In the genomic region with DNA sequence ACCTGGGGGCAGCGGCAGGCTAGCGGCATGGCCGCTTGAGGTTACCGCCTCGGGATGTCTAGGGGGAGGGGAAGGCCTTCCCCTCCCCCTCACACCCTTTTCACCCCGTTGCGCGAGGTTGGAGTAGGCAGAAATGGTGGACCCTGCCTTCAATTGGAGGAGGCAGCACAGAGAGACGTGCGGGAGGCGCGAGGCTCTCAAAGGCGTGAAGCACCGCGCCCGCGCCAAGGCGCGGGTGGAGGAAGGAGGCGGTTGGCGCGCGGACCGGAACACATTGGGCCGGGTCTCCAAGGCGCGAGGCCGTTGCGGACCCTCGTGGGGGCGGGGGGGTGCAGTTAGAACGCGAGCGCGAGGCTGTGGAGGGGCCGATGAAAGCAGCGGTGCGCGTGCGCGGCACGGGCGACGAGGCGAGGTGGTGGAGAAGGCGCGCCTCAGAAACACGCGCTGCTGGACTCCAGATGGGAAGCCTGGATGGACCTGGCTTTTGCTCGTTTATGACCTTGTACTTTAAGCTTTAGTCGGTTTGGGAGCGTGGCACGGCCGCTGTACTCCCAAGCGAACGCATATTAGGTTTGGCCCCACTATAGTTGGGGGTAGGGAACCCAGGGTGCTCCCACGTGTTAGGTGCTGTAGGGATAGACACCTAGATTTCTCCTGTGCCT, we compare ENCODE assay signal across 8 mouse cellular contexts. TPM values are rescaled to one million over a fixed set of nuclear protein-coding genes. Genes with fewer than 3 reads are reported as not detected.
A peak's percentile ranks its signal among the peaks of the same experiment; 100 is the strongest.
DNase-seq lines count a peak whose midpoint lies in the region; ATAC-seq and TF ChIP-seq lines count a peak whose summit lies in the region.

No protein-coding gene starts in this region.

- no peak for TF ChIP-seq CTCF in MEL (IDR thresholded peaks at IDR 0.05 in 2 of 3, conservative IDR thresholded peaks at IDR 0.05 in 1 of 3; ENCODE audit: control insufficient read depth in 1 of 3, insufficient read depth in 1 of 3, low read depth in 2 of 3, low read length in 3 of 3, poor library complexity in 1 of 3, severe bottlenecking in 1 of 3)

- ATAC-seq in forebrain, embryonic 14.5 days, result peak; percentile 45
- ATAC-seq in lung, embryonic 15.5 days (ENCODE audit: borderline replicate concordance, extremely low read depth, low FRiP score, low TSS enrichment), result peak; percentile 47

- TF ChIP-seq RAD21 in MEL (IDR thresholded peaks at IDR 0.05; ENCODE audit: low read depth, low read length), result no peak

- H3K79me2 ChIP-seq in MEL (ENCODE audit: control insufficient read depth, insufficient read depth, low read length, poor library complexity), result peaks cover 56% of the 10 kb centered on the region

- peak overlapping the region; percentile 90 to 92 for H3K4me3 ChIP-seq in MEL (ENCODE audit: control insufficient read depth in 1 of 2, insufficient read depth in 1 of 2, low read depth in 2 of 2, low read length in 2 of 2)
- peak overlapping the region; percentile 95 for H3K4me3 ChIP-seq in forebrain, embryonic 14.5 days (ENCODE audit: low read depth, low read length)
- peak overlapping the region; percentile 98 for H3K4me3 ChIP-seq in lung, embryonic 15.5 days

- WGBS in forebrain, embryonic 14.5 days, result under 1% methylated on average over 56 of the region's 57 CpGs
- under 1% methylated on average over 57 of the region's 57 CpGs for WGBS in lung, embryonic 15.5 days

- peaks cover 19 to 57% of the 10 kb centered on the region in 2 experiments for H3K36me3 ChIP-seq in MEL (ENCODE audit: control insufficient read depth in 1 of 2, insufficient read depth in 2 of 2, low read length in 2 of 2)
- H3K36me3 ChIP-seq in forebrain, embryonic 14.5 days (ENCODE audit: control insufficient read depth, insufficient read depth, low read length), result no peaks in the 10 kb centered on the region; the same call in 1 of the 2 replicates
- no peaks in the 10 kb centered on the region for H3K36me3 ChIP-seq in lung, embryonic 15.5 days

- H3K27ac ChIP-seq in MEL (ENCODE audit: control insufficient read depth, low read depth, low read length), result peak overlapping the region; percentile 79
- H3K27ac ChIP-seq in forebrain, embryonic 14.5 days (ENCODE audit: low read depth, low read length), result peak overlapping the region; percentile 96
- peak overlapping the region; percentile 96 for H3K27ac ChIP-seq in lung, embryonic 15.5 days

- no peaks in the 10 kb centered on the region for H3K27me3 ChIP-seq in MEL (ENCODE audit: control insufficient read depth in 1 of 2, insufficient read depth in 2 of 2, low read length in 2 of 2)
- no peaks in the 10 kb centered on the region for H3K27me3 ChIP-seq in forebrain, embryonic 14.5 days (replicated peaks; ENCODE audit: control insufficient read depth, insufficient read depth, low read length)
- H3K27me3 ChIP-seq in lung, embryonic 15.5 days, result no peaks in the 10 kb centered on the region

- intact Hi-C loops in heart, postnatal 25 days (cut with DNase I), result no loop called here

- H3K9ac ChIP-seq in MEL (ENCODE audit: control insufficient read depth, low read depth, low read length, poor library complexity, severe bottlenecking), result peak overlapping the region; percentile 94
- H3K9ac ChIP-seq in forebrain, embryonic 14.5 days (ENCODE audit: low read length), result peak overlapping the region; percentile 96
- H3K9ac ChIP-seq in lung, embryonic 15.5 days, result peak overlapping the region; percentile 99

- H3K4me2 ChIP-seq in forebrain, embryonic 14.5 days (ENCODE audit: low read length), result peak overlapping the region; percentile 86
- peak overlapping the region; percentile 80 for H3K4me2 ChIP-seq in lung, embryonic 15.5 days

- no peaks in the 10 kb centered on the region for H3K9me3 ChIP-seq in MEL (replicated peaks; ENCODE audit: insufficient read depth, low read length)
- H3K9me3 ChIP-seq in forebrain, embryonic 14.5 days (replicated peaks; ENCODE audit: control insufficient read depth, low read length), result no peaks in the 10 kb centered on the region
- H3K9me3 ChIP-seq in lung, embryonic 15.5 days, result no peaks in the 10 kb centered on the region

- peak in 1 of 2 experiments; percentile 51; a peak in 2 of 4 replicates for TF ChIP-seq EP300 in MEL (IDR thresholded peaks at IDR 0.05; ENCODE audit: low read depth in 1 of 2, low read length in 2 of 2)

- H3K4me1 ChIP-seq in MEL (ENCODE audit: control insufficient read depth in 1 of 2, insufficient read depth in 2 of 2, low read length in 2 of 2), result peaks cover 13 to 38% of the 10 kb centered on the region in 2 experiments
- peaks cover 13% of the 10 kb centered on the region for H3K4me1 ChIP-seq in forebrain, embryonic 14.5 days (ENCODE audit: control insufficient read depth, insufficient read depth, low read length)
- peaks cover 32% of the 10 kb centered on the region for H3K4me1 ChIP-seq in lung, embryonic 15.5 days

- peak; percentile 83 for DNase-seq in MEL (ENCODE audit: low read depth, low spot score)
- peak; percentile 79 for DNase-seq in cerebellum, adult 11-12 months
- peak; percentile 59 for DNase-seq in forebrain, embryonic 14.5 days (ENCODE audit: low spot score)
- peak; percentile 35 for DNase-seq in heart, postnatal 25 days (ENCODE audit: low spot score)
- peak; percentile 56 for DNase-seq in layer of hippocampus, adult 9-11 months
- peak; percentile 52 for DNase-seq in ovary, adult 18-20 months (ENCODE audit: low spot score)
- DNase-seq in thymus, postnatal 14 days, result peak; percentile 82

- peak in 1 of 2 experiments; percentile 32; a peak in 3 of 4 replicates for TF ChIP-seq POLR2A in MEL (IDR thresholded peaks at IDR 0.05; ENCODE audit: control insufficient read depth in 1 of 2, insufficient read depth in 1 of 2, low read depth in 1 of 2, low read length in 2 of 2, poor library complexity in 1 of 2)

TF ChIP-seq in MEL, 35 proteins besides CTCF, POLR2A, EP300 and RAD21 (continues in another document):
- TF ChIP-seq MYC (IDR thresholded peaks at IDR 0.05; ENCODE audit: low read depth, low read length) (peak; percentile 100), ZMIZ1 (IDR thresholded peaks at IDR 0.05; ENCODE audit: low read depth, low read length) (peak; percentile 59; the same call in 1 of the 2 replicates), ZC3H11A (IDR thresholded peaks at IDR 0.05; ENCODE audit: low read depth, low read length) (no peak), JUND (IDR thresholded peaks at IDR 0.05; ENCODE audit: low read depth, low read length) (no peak; the same call in 1 of the 2 replicates), MXI1 (IDR thresholded peaks at IDR 0.05; ENCODE audit: low read depth, low read length) (peak; percentile 99), MYB (IDR thresholded peaks at IDR 0.05; ENCODE audit: low read depth, low read length) (no peak; the same call in 1 of the 2 replicates), SIN3A (IDR thresholded peaks at IDR 0.05; ENCODE audit: low read length) (peak; percentile 87), RCOR1 (IDR thresholded peaks at IDR 0.05; ENCODE audit: low read depth, low read length) (0 out of 2 replicates have a peak, but pooled peaks have one; percentile 14), GABPA (IDR thresholded peaks at IDR 0.05; ENCODE audit: low read depth, low read length) (no peak), BHLHE40 (IDR thresholded peaks at IDR 0.05; ENCODE audit: borderline replicate concordance, low read depth, low read length) (peak; percentile 25; the same call in 1 of the 2 replicates), USF2 (IDR thresholded peaks at IDR 0.05; ENCODE audit: borderline replicate concordance in 1 of 2, insufficient read depth in 1 of 2, low read depth in 1 of 2, low read length in 2 of 2) (no peak), TCF12 (IDR thresholded peaks at IDR 0.05; ENCODE audit: low read depth, low read length) (0 out of 2 replicates have a peak, but pooled peaks have one; percentile 6), MAFK (IDR thresholded peaks at IDR 0.05; ENCODE audit: borderline replicate concordance, low read depth, low read length) (no peak), ZNF384 (IDR thresholded peaks at IDR 0.05; ENCODE audit: low read depth, low read length) (no peak), CHD1 (IDR thresholded peaks at IDR 0.05; ENCODE audit: low read depth, low read length) (peak; percentile 47; the same call in 1 of the 2 replicates), TAL1 (IDR thresholded peaks at IDR 0.05; ENCODE audit: low read length) (no peak), CHD2 (IDR thresholded peaks at IDR 0.05; ENCODE audit: low read length) (peak; percentile 89), KAT2A (conservative IDR thresholded peaks at IDR 0.05; ENCODE audit: low read depth, low read length) (no peak), USF1 (IDR thresholded peaks at IDR 0.05; ENCODE audit: low read depth, low read length) (peak; percentile 54; the same call in 1 of the 2 replicates), POLR2AphosphoS2 (IDR thresholded peaks at IDR 0.05; ENCODE audit: low read length) (peak; percentile 89), TBP (IDR thresholded peaks at IDR 0.05; ENCODE audit: low read depth, low read length) (no peak), HCFC1 (IDR thresholded peaks at IDR 0.05; ENCODE audit: low read depth, low read length) (no peak), MAX (IDR thresholded peaks at IDR 0.05; ENCODE audit: low read length) (peak; percentile 96)

RNA-seq across cellular contexts. Expression of gene Eif4b, which starts 0.6 kb away (rescaled TPM):
- 561 and 633 TPM in 2 replicates for total RNA-seq in MEL (2012; rRNA removed)
- polyA plus RNA-seq in MEL (2012; ENCODE audit: insufficient read depth in 1 of 2, insufficient read length in 2 of 2, low read depth in 1 of 2, low replicate concordance in 2 of 2, missing spikeins in 1 of 2), result 100 to 1,000 TPM; 464 to 790 TPM
- 99.3 and 100 TPM in 2 replicates for polyA plus RNA-seq in forebrain, embryonic 14.5 days (2014; fragmentation: Nextera tagmentation; extraction: Ambion mirVana)
- total RNA-seq in heart, postnatal 25 days (2021), result 100 to 1,000 TPM; 131 to 144 TPM
- polyA plus RNA-seq in lung, embryonic 15.5 days (2015; fragmentation: Nextera tagmentation; extraction: Ambion mirVana), result 118 and 121 TPM in 2 replicates

RNA-seq across cellular contexts. Expression of gene Tns2, which starts 26.0 kb away (rescaled TPM):
- 0.16 and 0.42 TPM in 2 replicates for total RNA-seq in MEL (2012; rRNA removed)
- polyA plus RNA-seq in MEL (2012; ENCODE audit: insufficient read depth in 1 of 2, insufficient read length in 2 of 2, low read depth in 1 of 2, low replicate concordance in 2 of 2, missing spikeins in 1 of 2), result 1 to 10 TPM in 1 of 2 experiments, not detected in 1; 3.1 TPM
- polyA plus RNA-seq in forebrain, embryonic 14.5 days (2014; fragmentation: Nextera tagmentation; extraction: Ambion mirVana), result 5.5 and 8.2 TPM in 2 replicates
- total RNA-seq in heart, postnatal 25 days (2021), result 100 to 1,000 TPM in 1 of 2 experiments, 10 to 100 TPM in 1; 98.6 to 118 TPM
- 47.6 and 54.5 TPM in 2 replicates for polyA plus RNA-seq in lung, embryonic 15.5 days (2015; fragmentation: Nextera tagmentation; extraction: Ambion mirVana)

RNA-seq across cellular contexts. Expression of gene Krt18, which starts 46.2 kb away (rescaled TPM):
- 0.08 TPM in 1 of 2 replicates, not detected in the other for total RNA-seq in MEL (2012; rRNA removed)
- polyA plus RNA-seq in MEL (2012; ENCODE audit: insufficient read depth in 1 of 2, insufficient read length in 2 of 2, low read depth in 1 of 2, low replicate concordance in 2 of 2, missing spikeins in 1 of 2), result not detected
- polyA plus RNA-seq in forebrain, embryonic 14.5 days (2014; fragmentation: Nextera tagmentation; extraction: Ambion mirVana), result 5.6 and 7.1 TPM in 2 replicates
- 1 to 10 TPM; 3.7 to 4.9 TPM for total RNA-seq in heart, postnatal 25 days (2021)
- polyA plus RNA-seq in lung, embryonic 15.5 days (2015; fragmentation: Nextera tagmentation; extraction: Ambion mirVana), result 221 and 264 TPM in 2 replicates

Comparison
In these comparisons a context has a peak if more than half of its experiments do, and no peak if none do; other contexts are left out.
1. Peak in every context shown above with its lines: DNase-seq, ATAC-seq, H3K4me3 ChIP-seq and H3K27ac ChIP-seq.
2. RNA of gene Krt18, which starts 46.2 kb away (polyA plus RNA-seq): 221 to 264 TPM in lung, embryonic 15.5 days; 5.6 to 7.1 TPM in forebrain, embryonic 14.5 days and not detected in MEL; every median in the first group is over 10 times any median in the second.